Mouse (Mus musculus): ENCODE results near the gene Cfap45. TPM values are rescaled to one million over a fixed set of nuclear protein-coding genes. Genes with fewer than 3 reads are reported as not detected.
A peak's percentile ranks its signal among the peaks of the same experiment; 100 is the strongest.

Gene Cfap45
- polyA plus RNA-seq, 1 experiment: 2.9 TPM

DNA sequence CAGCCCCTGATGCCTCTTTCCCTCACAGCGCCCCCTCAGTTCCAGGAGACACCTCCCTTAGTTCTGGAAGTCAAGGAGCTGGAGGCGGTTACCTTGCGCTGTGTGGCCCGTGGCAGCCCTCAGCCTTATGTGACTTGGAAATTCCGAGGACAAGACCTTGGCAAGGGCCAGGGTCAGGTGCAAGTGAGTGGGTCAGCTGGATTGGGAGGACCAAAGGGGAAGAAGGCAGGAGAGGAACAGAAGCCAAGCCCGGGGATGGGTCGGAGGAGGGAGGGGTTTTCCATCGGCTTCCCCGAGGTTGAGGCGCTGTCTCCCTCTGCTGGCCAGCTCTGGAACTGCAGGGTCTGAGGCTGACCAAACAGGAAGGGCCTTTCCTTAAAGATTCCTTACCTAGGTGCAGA, 30.3 kb upstream of the Cfap45 start:
- H3K4me3 ChIP-seq (ENCODE audit: insufficient read depth, low read length): no peak overlapping the region
- no peaks in the 10 kb centered on the region for H3K4me1 ChIP-seq (ENCODE audit: control insufficient read depth, insufficient read depth, low read length)
- TF ChIP-seq CTCF (IDR thresholded peaks at IDR 0.05; ENCODE audit: borderline replicate concordance, insufficient read depth, low read length) (peak; percentile 91), POLR2A (IDR thresholded peaks at IDR 0.05; ENCODE audit: low read depth, low read length) (no peak)
- no peak overlapping the region for H3K27ac ChIP-seq (ENCODE audit: insufficient read depth, low read length)

DNA sequence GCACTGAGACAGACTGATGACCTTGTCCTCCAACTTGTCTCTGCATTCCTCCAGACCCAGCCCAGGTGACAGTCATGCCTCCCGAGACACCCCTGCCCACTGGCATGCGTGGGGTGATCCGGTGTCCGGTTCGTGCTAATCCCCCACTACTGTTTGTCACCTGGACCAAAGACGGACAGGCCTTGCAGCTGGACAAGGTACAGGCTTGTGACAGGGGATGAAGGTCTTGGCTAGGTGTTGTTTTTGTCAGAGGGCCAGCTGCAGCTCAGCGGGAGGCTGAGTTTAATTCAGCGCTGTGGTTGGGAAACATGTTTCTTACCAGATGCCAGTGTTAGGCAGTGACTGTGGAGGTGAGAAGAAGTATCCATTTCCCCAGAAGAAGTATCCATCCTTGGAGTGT, 28.6 kb upstream of the Cfap45 start:
- no peak for TF ChIP-seq CTCF (IDR thresholded peaks at IDR 0.05; ENCODE audit: borderline replicate concordance, insufficient read depth, low read length)
- no peak for TF ChIP-seq POLR2A (IDR thresholded peaks at IDR 0.05; ENCODE audit: low read depth, low read length)
- Histone ChIP-seq H3K4me1 (ENCODE audit: control insufficient read depth, insufficient read depth, low read length) (no peaks in the 10 kb centered on the region), H3K4me3 (ENCODE audit: insufficient read depth, low read length) (no peak overlapping the region), H3K27ac (ENCODE audit: insufficient read depth, low read length) (no peak overlapping the region)

DNA sequence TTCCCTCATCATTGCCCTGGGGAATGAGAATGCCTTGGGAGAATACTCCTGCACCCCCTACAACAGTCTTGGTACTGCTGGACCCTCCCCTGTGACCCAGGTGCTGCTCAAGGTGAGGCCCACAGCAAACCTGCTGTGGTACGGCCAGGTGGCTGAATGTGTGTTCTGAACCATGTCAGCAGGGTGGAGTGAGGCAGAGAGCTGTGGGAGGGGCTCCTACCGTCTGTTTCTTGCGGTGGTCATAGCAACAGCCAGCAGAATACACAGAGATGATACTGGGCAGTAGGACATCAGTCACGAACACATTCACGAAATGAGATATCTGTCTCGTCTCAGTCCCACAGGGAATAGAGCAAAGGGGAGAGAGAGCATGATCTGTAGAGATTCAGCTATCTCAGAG, 27.1 kb upstream of the Cfap45 start:
- TF ChIP-seq POLR2A (IDR thresholded peaks at IDR 0.05; ENCODE audit: low read depth, low read length): no peak
- no peak for TF ChIP-seq CTCF (IDR thresholded peaks at IDR 0.05; ENCODE audit: borderline replicate concordance, insufficient read depth, low read length)

DNA sequence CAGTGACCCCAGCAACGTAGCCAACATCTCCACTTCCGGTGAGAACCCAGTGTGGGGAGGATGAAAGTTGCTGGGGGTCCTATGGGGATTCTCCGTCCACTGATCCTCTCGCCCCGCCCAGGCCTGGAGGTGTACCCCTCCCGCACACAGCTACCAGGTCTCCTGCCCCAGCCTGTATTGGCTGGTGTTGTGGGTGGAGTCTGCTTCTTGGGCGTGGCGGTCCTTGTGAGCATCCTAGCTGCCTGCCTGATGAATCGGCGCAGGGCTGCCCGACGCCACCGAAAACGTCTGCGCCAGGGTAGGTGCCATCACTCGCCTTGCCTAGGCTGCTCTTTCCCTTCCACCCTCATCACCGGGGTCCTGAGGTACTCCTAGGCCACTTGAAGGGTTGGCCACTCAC, 24.6 kb upstream of the Cfap45 start:
- H3K27ac ChIP-seq (ENCODE audit: insufficient read depth, low read length): no peak overlapping the region
- H3K4me3 ChIP-seq (ENCODE audit: insufficient read depth, low read length): no peak overlapping the region
- TF ChIP-seq POLR2A (IDR thresholded peaks at IDR 0.05; ENCODE audit: low read depth, low read length): no peak
- TF ChIP-seq CTCF (IDR thresholded peaks at IDR 0.05; ENCODE audit: borderline replicate concordance, insufficient read depth, low read length): no peak
- H3K4me1 ChIP-seq (ENCODE audit: control insufficient read depth, insufficient read depth, low read length): no peaks in the 10 kb centered on the region

More for the DNA sequence above, 27.1 kb upstream of the Cfap45 start:
- H3K27ac ChIP-seq (ENCODE audit: insufficient read depth, low read length): no peak overlapping the region
- H3K4me3 ChIP-seq (ENCODE audit: insufficient read depth, low read length): no peak overlapping the region
- no peaks in the 10 kb centered on the region for H3K4me1 ChIP-seq (ENCODE audit: control insufficient read depth, insufficient read depth, low read length)

DNA sequence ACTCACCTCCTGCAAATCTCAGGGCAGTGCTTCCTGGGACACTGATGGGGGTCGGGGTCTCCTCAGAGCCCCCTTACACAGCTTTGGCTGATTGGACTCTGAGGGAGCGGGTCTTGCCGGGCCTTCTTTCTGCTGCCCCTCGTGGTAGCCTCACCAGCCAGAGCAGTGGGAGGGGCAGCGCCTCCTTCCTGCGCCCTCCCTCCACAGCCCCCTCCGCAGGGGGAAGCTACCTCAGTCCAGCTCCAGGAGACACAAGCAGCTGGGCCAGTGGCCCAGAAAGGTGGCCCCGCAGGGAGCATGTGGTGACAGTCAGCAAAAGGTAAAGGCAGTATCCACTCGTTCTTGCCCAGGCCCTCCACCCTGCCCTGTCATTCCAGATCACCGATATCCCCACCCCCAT, 23.2 kb upstream of the Cfap45 start:
- TF ChIP-seq CTCF (IDR thresholded peaks at IDR 0.05; ENCODE audit: borderline replicate concordance, insufficient read depth, low read length) (no peak), POLR2A (IDR thresholded peaks at IDR 0.05; ENCODE audit: low read depth, low read length) (no peak)
- H3K4me1 ChIP-seq (ENCODE audit: control insufficient read depth, insufficient read depth, low read length): no peaks in the 10 kb centered on the region
- no peak overlapping the region for H3K27ac ChIP-seq (ENCODE audit: insufficient read depth, low read length)

DNA sequence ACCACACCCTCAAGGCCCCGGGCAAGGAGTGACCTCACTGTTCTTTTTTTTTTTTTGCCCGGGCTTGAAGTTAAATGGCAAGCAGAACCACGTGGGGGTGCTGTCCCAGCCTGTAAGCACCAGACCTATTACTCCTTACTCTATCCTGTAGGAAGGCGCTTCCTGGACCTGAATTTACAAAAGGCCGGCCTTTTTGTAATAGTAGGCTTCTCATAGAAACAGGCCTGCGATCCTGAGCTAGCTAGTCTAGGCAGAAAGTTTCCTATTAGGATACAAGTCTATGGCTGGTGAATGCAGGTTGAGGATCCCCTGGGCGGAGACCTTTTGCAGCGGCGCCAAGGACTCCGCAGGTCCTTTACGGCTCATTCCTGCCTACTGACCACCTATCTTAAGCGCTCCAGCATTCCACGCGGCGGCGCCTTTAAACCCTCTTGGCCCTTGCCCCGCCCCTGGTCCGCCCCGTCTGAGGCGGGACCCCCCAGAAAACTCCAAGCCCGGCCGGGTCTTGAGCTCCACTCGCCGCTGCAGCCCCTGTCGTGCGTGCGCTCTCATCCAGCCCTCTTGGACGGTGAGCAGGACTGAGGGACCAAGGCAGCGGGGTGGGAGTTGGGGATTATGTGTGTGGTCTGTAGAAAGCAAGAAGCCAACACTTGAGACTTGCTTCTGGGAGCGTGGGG, 20.7 kb upstream of the Cfap45 start, which contains the start of gene Tagln2:
TSS of gene Tagln2 (plus strand) at position 283 of the 677 bp plus-strand sequence.
- H3K4me3 ChIP-seq (ENCODE audit: insufficient read depth, low read length): peak within 1 kb of the TSS; percentile 58
- H3K27ac ChIP-seq (ENCODE audit: insufficient read depth, low read length): peak within 1 kb of the TSS; percentile 85
- TF ChIP-seq POLR2A (IDR thresholded peaks at IDR 0.05; ENCODE audit: low read depth, low read length): peak; percentile 99
- TF ChIP-seq CTCF (IDR thresholded peaks at IDR 0.05; ENCODE audit: borderline replicate concordance, insufficient read depth, low read length): no peak
- peaks cover 3% of the 10 kb centered on the region; the same call in 1 of the 2 replicates for H3K4me1 ChIP-seq (ENCODE audit: control insufficient read depth, insufficient read depth, low read length)

More for the DNA sequence above, 23.2 kb upstream of the Cfap45 start:
- no peak overlapping the region for H3K4me3 ChIP-seq (ENCODE audit: insufficient read depth, low read length)

DNA sequence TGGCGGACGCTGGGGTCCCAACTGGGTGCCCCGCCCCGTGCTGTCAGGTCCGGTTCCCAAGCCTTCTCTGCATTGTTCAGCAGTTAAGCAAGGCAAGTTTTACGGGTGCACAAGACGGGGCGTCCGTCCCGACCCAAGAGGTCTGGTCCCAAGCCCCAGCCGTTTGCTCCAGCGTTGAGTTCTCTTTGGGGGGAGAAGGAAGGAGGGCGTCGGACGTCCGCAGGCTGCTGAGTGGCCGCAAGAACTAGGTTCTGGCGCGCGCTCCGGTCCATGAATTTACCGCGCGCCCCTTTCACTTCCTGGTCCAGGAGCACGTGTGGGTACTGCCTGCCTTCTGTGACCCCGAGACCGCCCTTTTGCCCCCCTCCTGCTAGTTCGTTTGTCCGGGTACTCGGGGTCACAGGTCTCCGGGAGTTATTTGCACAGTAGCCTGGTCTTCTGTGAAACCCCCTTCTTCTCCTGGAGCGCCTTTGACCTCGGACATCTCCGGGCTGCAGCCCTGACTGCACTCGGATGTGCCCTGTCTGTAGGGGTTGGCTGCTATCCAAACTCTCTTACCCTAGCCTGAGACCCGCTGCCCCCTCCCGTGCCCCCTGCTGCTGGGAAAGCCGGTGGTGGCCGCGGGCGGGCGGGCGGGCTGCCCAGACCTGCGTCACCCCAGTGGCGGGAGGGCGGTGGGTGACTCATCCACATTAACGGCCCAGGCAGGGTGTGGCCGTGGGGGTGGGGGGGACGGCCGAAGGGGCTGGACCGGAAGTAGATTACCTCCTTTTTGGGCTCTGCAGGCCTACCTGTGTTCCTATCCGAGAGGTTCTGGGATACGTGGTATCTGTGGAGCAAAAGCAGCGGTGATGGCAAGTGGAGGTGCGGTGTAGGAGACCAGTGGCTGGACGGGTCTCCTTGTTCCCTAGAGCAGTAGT, 19.9 kb upstream of the Cfap45 start:
- TF ChIP-seq CTCF (IDR thresholded peaks at IDR 0.05; ENCODE audit: borderline replicate concordance, insufficient read depth, low read length) (no peak), POLR2A (IDR thresholded peaks at IDR 0.05; ENCODE audit: low read depth, low read length) (peak; percentile 77)
- Histone ChIP-seq H3K27ac (ENCODE audit: insufficient read depth, low read length) (peak overlapping the region; percentile 94), H3K4me3 (ENCODE audit: insufficient read depth, low read length) (peak overlapping the region; percentile 86), H3K4me1 (ENCODE audit: control insufficient read depth, insufficient read depth, low read length) (peaks cover 3% of the 10 kb centered on the region; the same call in 1 of the 2 replicates)

DNA sequence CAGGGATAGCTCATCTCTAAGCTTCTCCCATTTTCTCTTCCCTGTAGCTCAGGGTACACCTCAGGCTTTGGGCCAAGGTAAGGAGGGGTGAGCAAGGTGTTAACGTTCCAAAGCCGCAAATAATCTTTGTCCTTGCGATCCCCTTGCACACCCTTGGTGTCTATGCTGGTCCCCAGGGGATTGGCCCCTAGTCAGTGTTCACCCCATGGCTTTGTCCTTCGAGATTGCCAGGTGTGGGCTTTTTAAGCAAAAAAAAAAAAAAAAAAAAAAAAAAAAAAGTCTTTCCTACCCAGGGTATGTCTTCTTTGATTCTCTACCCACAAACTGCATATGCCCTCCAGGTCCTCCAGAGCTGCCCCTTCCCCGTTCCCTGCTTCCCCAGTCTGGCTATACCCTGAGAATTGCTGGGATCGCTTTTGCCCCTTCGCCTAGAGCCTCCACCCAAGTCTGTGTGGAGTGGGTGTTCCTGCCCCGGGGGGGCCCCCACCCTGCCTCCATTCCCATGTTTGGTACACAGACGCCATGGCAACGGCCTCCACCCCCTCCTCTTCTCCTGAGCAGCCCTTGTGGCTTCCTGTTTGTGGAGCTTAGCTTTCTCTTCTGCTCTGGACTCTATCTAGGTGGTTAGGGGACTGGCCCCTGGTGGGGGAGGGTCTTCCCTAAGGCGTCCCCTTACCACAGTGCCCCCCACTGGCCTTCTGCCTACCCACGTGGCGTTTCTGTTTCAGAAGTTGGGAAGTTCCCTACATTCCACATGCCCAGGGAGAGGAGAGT, 19.0 kb upstream of the Cfap45 start:
- peak overlapping the region; percentile 94 for H3K27ac ChIP-seq (ENCODE audit: insufficient read depth, low read length)
- H3K4me3 ChIP-seq (ENCODE audit: insufficient read depth, low read length): peak overlapping the region; percentile 86
- no peak for TF ChIP-seq CTCF (IDR thresholded peaks at IDR 0.05; ENCODE audit: borderline replicate concordance, insufficient read depth, low read length)
- peak; percentile 51 for TF ChIP-seq POLR2A (IDR thresholded peaks at IDR 0.05; ENCODE audit: low read depth, low read length)
- H3K4me1 ChIP-seq (ENCODE audit: control insufficient read depth, insufficient read depth, low read length): peaks cover 3% of the 10 kb centered on the region; the same call in 1 of the 2 replicates

Measured in embryonic fibroblast, embryonic 13.5 days (primary cell).